Mouse (Mus musculus) erythroblast, embryonic 14.5 days (primary cell): ENCODE measurements around the gene Serpina3k. TPM values are rescaled to one million over a fixed set of nuclear protein-coding genes. Genes with fewer than 3 reads are reported as not detected.
"Not testable (repeated sequence)": the region's sequence is repeated elsewhere in the genome, so short reads cannot be mapped to it uniquely, and the experiment has no call there.

ENCODE experiments used
- H3K27me3 ChIP-seq: 2 replicates; pipeline ENCODE4 v1.6.1; 2012; ENCODE audit warnings: inconsistent platforms; ENCODE audit not compliant: control insufficient read depth
- H3K36me3 ChIP-seq: 2 replicates; pipeline ENCODE4 v1.6.1; 2012; ENCODE audit warnings: mild to moderate bottlenecking, inconsistent platforms; ENCODE audit not compliant: control insufficient read depth
- H3K4me1 ChIP-seq: 2 replicates; pipeline ENCODE4 v1.6.1; 2012; ENCODE audit warnings: inconsistent platforms; ENCODE audit not compliant: control insufficient read depth
- H3K4me3 ChIP-seq: replicated peaks from 2 replicates; pipeline ENCODE3; 2012; ENCODE audit warnings: moderate library complexity, mild to moderate bottlenecking, inconsistent platforms
- H3K9me3 ChIP-seq: 2 replicates; pipeline ENCODE4 v1.6.1; 2012; ENCODE audit warnings: low read length, inconsistent platforms, mixed read lengths; ENCODE audit not compliant: control insufficient read depth
- GATA1 ChIP-seq: IDR thresholded peaks from 2 replicates; pipeline ENCODE4 v1.6.1; 2012; ENCODE audit warnings: low read length, inconsistent platforms, mixed read lengths
- TAL1 ChIP-seq: IDR thresholded peaks from 3 replicates; pipeline ENCODE4 v1.6.1; 2012; ENCODE audit warnings: low read length, inconsistent platforms, mixed read lengths
- polyA plus RNA-seq: library from polyadenylated mRNA; stranded (reverse); fragments of >175 nt; gene quantifications from 2 replicates; pipeline ENCODE4 v1.2.3, GENCODE M21; 2012

Serpina3k gene
- polyA plus RNA-seq, 1 experiment: not detected

DNA sequence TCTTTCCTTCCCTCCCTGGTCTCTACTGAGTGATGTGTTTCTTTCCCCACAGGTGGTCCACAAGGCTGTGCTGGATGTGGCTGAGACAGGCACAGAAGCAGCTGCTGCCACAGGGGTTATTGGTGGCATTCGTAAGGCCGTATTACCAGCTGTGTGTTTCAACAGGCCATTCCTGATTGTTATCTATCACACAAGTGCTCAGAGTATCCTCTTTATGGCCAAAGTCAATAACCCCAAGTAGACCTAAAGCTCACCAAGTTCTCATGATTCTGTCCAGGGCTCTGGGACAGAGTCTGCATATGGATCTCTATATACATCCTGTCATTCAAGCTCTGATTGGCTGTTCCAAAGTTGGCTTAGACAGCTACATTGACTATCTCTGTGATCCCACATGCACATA is 6.9 kb downstream of the Serpina3k start:
- no peak overlapping the region for H3K4me3 ChIP-seq
- no peaks in the 10 kb centered on the region for H3K9me3 ChIP-seq
- no peaks in the 10 kb centered on the region for H3K4me1 ChIP-seq
- no peaks in the 10 kb centered on the region for H3K36me3 ChIP-seq
- H3K27me3 ChIP-seq: no peaks in the 10 kb centered on the region
- no peak for TF ChIP-seq GATA1
- TF ChIP-seq TAL1: no peak

DNA sequence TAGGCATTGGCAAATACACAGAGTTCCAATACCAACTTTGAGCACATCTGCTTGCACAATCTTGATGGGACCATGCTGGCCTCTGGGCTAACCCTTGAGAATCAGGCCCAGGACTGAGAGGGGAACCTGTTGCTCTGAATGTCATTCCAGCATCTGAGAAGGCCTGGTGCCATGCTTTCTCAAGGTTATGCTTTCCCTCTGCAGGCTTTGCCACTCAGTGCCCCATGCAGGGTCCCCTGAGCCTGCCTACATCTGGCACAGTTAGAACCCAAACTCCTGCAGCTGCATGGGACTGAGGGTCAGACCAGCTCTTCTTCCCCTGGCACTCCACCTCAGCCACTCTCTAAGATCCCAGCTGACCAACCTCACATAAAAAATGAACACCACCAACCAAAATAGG is 7.4 kb downstream of the Serpina3k start:
- no peaks in the 10 kb centered on the region for H3K27me3 ChIP-seq

DNA sequence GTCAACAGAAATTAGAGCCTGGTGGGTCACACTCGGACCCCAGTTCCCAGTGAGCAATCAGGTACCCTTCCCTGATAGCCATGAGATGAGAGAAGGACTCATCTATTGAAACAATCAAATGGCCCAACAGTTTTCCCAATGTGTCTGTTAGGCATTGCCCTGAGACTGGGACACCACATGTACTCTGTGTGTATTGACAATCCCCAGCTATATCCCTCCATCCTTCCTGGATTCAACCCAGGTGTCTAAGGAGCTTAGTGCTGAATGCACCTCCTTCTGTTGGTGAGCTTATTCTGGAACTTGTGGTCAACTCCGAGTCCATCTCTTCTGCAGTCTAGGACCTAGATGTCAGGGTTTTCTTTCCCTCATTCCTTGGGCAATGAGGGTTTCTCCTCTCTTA is 8.8 kb downstream of the Serpina3k start:
- Histone ChIP-seq H3K9me3 (no peaks in the 10 kb centered on the region), H3K27me3 (no peaks in the 10 kb centered on the region), H3K4me1 (no peaks in the 10 kb centered on the region), H3K4me3 (no peak overlapping the region), H3K36me3 (no peaks in the 10 kb centered on the region)
- TF ChIP-seq GATA1: no peak
- no peak for TF ChIP-seq TAL1

More for the DNA sequence above, 7.4 kb downstream of the Serpina3k start:
- no peak overlapping the region for H3K4me3 ChIP-seq
- H3K9me3 ChIP-seq: no peaks in the 10 kb centered on the region
- TF ChIP-seq GATA1 (no peak), TAL1 (no peak)
- no peaks in the 10 kb centered on the region for H3K4me1 ChIP-seq
- H3K36me3 ChIP-seq: no peaks in the 10 kb centered on the region

DNA sequence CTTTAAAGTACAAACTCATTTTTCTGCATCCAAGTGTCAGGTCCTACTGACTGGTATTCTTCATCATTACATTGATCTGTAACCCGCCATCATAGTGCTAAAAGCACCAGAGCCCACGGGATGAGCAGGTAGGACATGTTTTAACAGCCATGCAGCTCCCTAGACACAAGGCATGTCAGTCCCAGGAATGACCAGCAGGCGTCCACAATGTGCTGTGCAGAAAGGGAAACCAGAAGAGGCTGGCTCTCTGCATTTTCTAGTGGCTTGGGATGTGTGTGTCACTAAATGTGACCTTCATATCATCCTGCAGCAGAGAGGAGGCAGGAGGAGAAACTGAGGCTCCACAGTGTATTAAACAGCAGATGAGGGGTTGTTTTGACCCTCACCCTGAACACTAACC is 13.5 kb downstream of the Serpina3k start:
- H3K9me3 ChIP-seq, H3K36me3 ChIP-seq, H3K27me3 ChIP-seq, H3K4me3 ChIP-seq, H3K4me1 ChIP-seq: not testable (repeated sequence)

DNA sequence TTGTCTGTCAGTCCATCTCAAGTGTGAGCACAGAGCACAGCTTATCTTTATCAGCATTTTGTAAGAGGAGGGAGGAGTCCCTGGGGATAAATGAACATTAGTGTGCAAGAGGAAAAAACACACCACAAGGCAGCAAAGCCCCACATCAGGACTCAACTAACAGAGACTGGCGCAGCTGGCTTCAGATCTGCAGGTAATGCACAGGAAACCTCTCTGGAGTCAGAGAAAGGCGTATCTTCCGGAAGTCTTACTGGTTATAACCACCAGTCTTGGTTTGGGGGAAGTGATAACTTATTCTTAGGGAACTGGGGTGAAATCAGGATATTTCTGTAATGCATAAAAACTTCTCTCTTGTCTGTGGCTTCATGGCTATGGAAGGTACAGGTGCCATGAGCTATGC is 17.7 kb downstream of the Serpina3k start:
- no peak for TF ChIP-seq GATA1
- no peak for TF ChIP-seq TAL1
- Histone ChIP-seq H3K4me3 (no peak overlapping the region), H3K4me1 (no peaks in the 10 kb centered on the region), H3K27me3 (no peaks in the 10 kb centered on the region), H3K9me3 (no peaks in the 10 kb centered on the region), H3K36me3 (no peaks in the 10 kb centered on the region)

DNA sequence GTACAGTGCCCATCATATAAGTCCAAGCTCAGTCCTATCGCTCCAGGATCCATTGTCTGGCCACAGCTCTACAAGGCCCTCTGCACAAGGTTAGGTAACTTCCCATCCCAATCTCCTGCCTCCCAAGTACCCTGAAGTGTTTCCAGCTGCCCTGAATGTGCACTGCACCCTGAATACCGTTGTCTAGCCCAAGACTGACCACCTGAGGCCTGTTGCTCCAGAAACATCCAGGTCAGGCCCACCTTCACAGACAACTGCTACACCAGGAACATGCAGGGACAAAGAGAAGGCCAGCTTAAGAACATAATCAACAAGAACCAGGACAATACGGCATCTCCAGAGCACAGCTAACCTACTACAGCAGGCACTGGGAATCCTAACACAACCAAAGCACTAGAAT is 31.7 kb downstream of the Serpina3k start:
- TF ChIP-seq GATA1 (no peak), TAL1 (no peak)
- Histone ChIP-seq H3K9me3 (peaks cover 8% of the 10 kb centered on the region), H3K4me3 (no peak overlapping the region), H3K4me1 (no peaks in the 10 kb centered on the region), H3K27me3 (no peaks in the 10 kb centered on the region), H3K36me3 (no peaks in the 10 kb centered on the region)

DNA sequence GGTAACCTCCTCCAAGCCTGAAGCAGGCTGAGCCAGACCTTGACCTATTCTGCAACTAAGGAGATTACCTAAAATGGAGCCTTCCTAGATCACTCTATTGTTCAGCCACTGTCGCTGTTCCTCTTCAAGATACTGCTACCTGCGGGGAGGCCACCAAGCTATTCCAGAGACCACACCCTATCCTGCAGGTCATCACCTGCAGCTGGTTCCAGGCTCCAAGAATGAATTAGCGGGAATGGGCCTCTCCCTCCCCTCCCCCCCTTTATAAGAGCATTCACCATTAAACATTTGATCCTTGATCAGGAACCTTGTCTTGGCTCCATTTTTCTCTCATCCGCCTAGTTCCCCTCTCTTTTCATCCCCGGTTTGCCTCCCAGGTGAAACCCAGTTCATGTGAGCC is 38.9 kb downstream of the Serpina3k start:
- H3K27me3 ChIP-seq, H3K9me3 ChIP-seq, H3K4me1 ChIP-seq, H3K4me3 ChIP-seq, H3K36me3 ChIP-seq: not testable (repeated sequence)

DNA sequence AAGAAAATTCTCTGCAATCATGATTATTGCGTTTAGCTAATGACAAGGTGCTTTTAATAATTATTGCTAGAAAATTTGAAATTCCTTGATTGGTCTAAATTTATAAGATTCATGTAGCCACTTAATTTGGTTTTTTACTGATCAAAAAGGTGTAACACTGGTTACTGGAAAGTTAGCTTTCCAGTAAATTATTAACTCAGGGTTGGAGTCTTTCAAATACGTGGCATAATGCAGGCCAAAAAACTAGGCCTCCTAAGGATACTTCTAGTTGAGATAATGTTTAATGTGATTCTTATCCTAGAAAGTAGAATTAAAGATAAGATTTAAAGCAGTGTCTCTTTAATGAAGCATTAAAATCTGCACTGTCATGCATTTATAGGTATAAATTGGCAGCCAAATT is 40.1 kb downstream of the Serpina3k start:
- H3K4me1 ChIP-seq, H3K9me3 ChIP-seq, H3K36me3 ChIP-seq, H3K4me3 ChIP-seq, H3K27me3 ChIP-seq: not testable (repeated sequence)

DNA sequence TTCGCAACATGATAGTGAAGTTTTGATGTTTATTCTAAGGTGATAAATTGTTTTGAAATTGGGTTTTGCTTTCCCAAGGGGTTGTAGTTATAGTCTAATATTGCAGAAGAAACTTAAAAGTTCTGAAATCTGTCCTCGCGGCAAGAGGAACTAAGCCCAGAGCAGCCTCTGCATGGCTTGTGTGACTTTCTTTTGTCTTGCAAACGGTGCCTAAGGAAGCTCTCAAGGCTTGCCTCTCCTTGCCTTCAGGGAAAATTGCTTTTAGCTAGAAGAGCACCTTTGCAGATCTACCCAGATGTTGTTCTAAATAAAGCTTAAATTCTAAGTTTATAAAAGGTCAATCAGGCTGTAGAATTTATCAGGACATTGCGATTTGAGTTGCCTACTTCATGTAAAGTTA is 40.5 kb downstream of the Serpina3k start:
- H3K27me3 ChIP-seq, H3K9me3 ChIP-seq, H3K36me3 ChIP-seq, H3K4me3 ChIP-seq, H3K4me1 ChIP-seq: not testable (repeated sequence)

DNA sequence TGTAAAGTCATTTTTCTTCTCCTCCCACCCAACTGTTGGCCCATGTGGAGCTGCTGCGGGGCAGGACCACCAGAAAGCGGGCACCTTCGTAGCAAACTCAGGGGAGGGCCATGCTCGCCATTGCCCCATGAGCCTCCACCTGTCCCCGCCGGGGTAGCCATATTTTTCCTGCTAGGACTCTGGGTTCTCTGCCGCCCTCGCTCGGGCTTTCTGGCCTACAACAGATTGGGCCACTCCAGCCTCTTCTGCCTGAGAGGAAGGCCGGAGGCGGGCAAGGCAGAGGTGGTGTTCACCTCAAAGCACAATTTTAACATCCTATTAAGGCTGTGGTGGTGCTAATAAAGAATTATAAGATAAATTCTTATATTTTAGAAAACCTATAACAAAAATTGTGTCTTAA is 41.6 kb downstream of the Serpina3k start:
- H3K4me1 ChIP-seq: no peaks in the 10 kb centered on the region
- no peak for TF ChIP-seq GATA1
- TF ChIP-seq TAL1: no peak
- no peaks in the 10 kb centered on the region for H3K27me3 ChIP-seq
- peaks cover 9% of the 10 kb centered on the region for H3K9me3 ChIP-seq
- no peaks in the 10 kb centered on the region for H3K36me3 ChIP-seq
- no peak overlapping the region for H3K4me3 ChIP-seq

DNA sequence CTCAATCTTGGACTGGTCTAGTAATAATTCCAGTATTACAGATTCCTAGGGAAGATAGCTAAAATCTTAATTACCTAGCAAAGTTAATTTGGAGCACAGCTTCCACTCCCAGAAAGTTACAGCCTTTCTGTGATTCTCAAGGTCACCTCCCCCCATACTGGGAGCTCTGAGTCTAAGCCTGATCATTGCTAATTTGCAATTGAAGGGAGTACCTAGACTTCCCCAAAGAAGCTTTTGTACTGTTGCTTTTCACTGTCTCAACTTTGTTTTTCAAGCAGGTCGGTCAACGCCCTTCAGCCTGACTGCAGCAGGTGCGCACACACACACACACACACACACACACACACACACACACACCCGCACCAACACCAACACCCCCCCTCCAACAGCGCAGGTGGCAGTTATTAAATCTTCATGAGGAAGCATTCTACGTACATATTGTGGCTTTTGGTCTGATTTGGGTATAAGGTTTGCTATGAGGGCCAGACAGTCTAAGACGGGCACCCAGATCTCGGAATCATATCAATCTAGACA is 42.9 kb downstream of the Serpina3k start:
- H3K27me3 ChIP-seq, H3K4me3 ChIP-seq, H3K4me1 ChIP-seq, H3K36me3 ChIP-seq, H3K9me3 ChIP-seq: not testable (repeated sequence)

DNA sequence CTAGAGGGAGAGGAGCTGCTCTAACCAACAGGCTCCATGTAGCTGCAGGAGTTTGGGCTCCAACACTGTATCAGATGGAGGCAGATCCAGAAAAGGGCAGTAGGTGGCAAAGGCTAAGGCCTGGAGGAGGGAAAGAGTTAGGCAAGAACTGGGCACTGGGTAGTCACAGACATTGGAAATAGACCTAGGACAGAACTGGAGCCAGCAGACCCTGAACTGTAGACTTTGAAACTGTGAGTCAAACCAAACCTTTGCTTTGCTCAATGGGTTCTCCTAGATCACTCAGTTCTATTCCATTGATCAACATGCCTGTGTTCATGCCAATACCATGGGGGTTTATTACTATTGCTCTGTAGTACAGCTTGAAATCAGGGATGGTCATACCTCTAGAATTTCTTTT is 47.7 kb downstream of the Serpina3k start:
- H3K4me3 ChIP-seq, H3K27me3 ChIP-seq, H3K9me3 ChIP-seq, H3K36me3 ChIP-seq, H3K4me1 ChIP-seq: not testable (repeated sequence)

DNA sequence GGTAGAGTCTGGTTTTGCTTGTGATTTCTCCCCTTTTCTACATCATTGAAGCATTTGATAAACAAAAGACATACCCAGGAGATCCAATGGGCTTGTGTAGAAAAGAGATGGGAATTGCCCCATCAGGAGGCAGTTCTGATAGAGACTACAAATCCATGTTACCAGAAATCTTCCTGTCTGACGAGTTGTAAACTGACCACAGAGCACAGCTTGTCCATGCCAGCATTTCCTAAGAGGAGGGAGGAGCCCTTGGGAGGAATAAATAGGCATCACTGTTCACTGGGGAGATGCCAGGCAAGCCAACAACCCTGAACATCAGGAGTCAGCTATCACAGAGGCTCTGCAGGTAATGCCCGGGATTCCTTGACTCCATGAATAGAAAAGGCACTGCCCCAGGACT is 48.6 kb downstream of the Serpina3k start:
- H3K36me3 ChIP-seq, H3K9me3 ChIP-seq, H3K27me3 ChIP-seq: not testable (repeated sequence)

More for the DNA sequence above, 48.6 kb downstream of the Serpina3k start:
- not testable (repeated sequence) for H3K4me3 ChIP-seq, H3K4me1 ChIP-seq
